Mouse (Mus musculus) hindbrain, embryonic 11.5 days (tissue): Measurements from ENCODE around the gene 2010300C02Rik. TPM values are rescaled to one million over a fixed set of nuclear protein-coding genes. Genes with fewer than 3 reads are reported as not detected.
"Not testable (repeated sequence)": the region's sequence is repeated elsewhere in the genome, so short reads cannot be mapped to it uniquely, and the experiment has no call there.

Experiments used
- ATAC-seq: fragments of 200-750 bp; cut with Nextera tagmentation; 2 replicates; pipeline ENCODE4 v1.8.0; 2017; ENCODE audit warnings: mild to moderate bottlenecking, moderate TSS enrichment, moderate library complexity; ENCODE audit not compliant: low FRiP score
- DNase-seq: peaks from one replicate; pipeline ENCODE4 v3.0.0-alpha.2; 2015; ENCODE audit warnings: low spot score
- H3K27ac ChIP-seq: fragments of 300-500 bp; sonication (generic); 2 replicates; pipeline ENCODE4 v1.5.1; 2014; ENCODE audit warnings: mild to moderate bottlenecking, low read depth, low read length
- H3K27me3 ChIP-seq: fragments of 300-500 bp; sonication (generic); 2 replicates; pipeline ENCODE4 v1.6.1; 2014; ENCODE audit warnings: mild to moderate bottlenecking, low read length, moderate library complexity, mixed read lengths; ENCODE audit not compliant: control insufficient read depth, insufficient read depth
- H3K36me3 ChIP-seq: fragments of 300-500 bp; sonication (generic); 2 replicates; pipeline ENCODE4 v1.6.1; 2014; ENCODE audit warnings: mild to moderate bottlenecking, low read length, moderate library complexity, mixed read lengths; ENCODE audit not compliant: control insufficient read depth, insufficient read depth
- H3K4me1 ChIP-seq: fragments of 300-500 bp; sonication (generic); replicated peaks from 2 replicates; pipeline ENCODE4 v1.6.1; 2014; ENCODE audit warnings: low read length, mixed read lengths; ENCODE audit not compliant: control insufficient read depth, insufficient read depth
- H3K4me2 ChIP-seq: fragments of 300-500 bp; sonication (generic); replicated peaks from 2 replicates; pipeline ENCODE4 v1.6.1; 2014; ENCODE audit warnings: mild to moderate bottlenecking, low read depth, low read length
- H3K4me3 ChIP-seq: fragments of 300-500 bp; sonication (generic); 2 replicates; pipeline ENCODE4 v1.5.1; 2014; ENCODE audit warnings: low read depth, low read length
- H3K9ac ChIP-seq: fragments of 300-500 bp; sonication (generic); 2 replicates; pipeline ENCODE4 v1.6.1; 2014; ENCODE audit warnings: low read depth, low read length
- H3K9me3 ChIP-seq: fragments of 300-500 bp; sonication (generic); 2 replicates; pipeline ENCODE4 v1.6.1; 2016; ENCODE audit warnings: low read length; ENCODE audit not compliant: control insufficient read depth
- WGBS: fragments of 180-500 bp; shearing (Covaris S2); extraction: QIAGEN DNeasy Blood & Tissue Kit; methylation state at CpG from one replicate; pipeline ENCODE4 v1.1.7; 2014; 5-methylcytosine and 5-hydroxymethylcytosine counted together
- polyA plus RNA-seq: library from polyadenylated mRNA; unstranded; fragments of >200 nt; fragmentation: Nextera tagmentation; extraction: Ambion mirVana; gene quantifications from 2 replicates; pipeline ENCODE4 v1.2.1, GENCODE M21; 2014

The 2010300C02Rik gene
- polyA plus RNA-seq, 1 experiment from 2014 or later = 0.66 TPM

- Histone ChIP-seq H3K4me2 (no peak overlapping the region), H3K9me3 (no peaks in the 10 kb centered on the region), H3K27ac (no peak overlapping the region), H3K4me1 (no peaks in the 10 kb centered on the region), H3K4me3 (no peak overlapping the region), H3K36me3 (no peaks in the 10 kb centered on the region), H3K9ac (no peak overlapping the region), H3K27me3 (no peaks in the 10 kb centered on the region)
- no peak for ATAC-seq
- 83% methylated on average over 9 of the region's 9 CpGs for WGBS
- DNase-seq = no peak
Observed at GRCm38 (mm10) chr1:37600640-37601175, 119.2 kb downstream of the 2010300C02Rik start.

- Histone ChIP-seq H3K9ac (no peak overlapping the region), H3K4me3 (no peak overlapping the region), H3K4me1 (no peaks in the 10 kb centered on the region), H3K27ac (no peak overlapping the region), H3K9me3 (no peaks in the 10 kb centered on the region), H3K4me2 (no peak overlapping the region), H3K36me3 (no peaks in the 10 kb centered on the region), H3K27me3 (no peaks in the 10 kb centered on the region)
- ATAC-seq = no peak
- WGBS = 74% methylated on average over 5 of the region's 5 CpGs
- no peak for DNase-seq
Observed at GRCm38 (mm10) chr1:37598986-37599385, 120.9 kb downstream of the 2010300C02Rik start.

- not testable (repeated sequence) for ATAC-seq, DNase-seq
Observed at GRCm38 (mm10) chr1:37594812-37595211, 125.1 kb downstream of the 2010300C02Rik start.

GRCm38 (mm10) chr1:37585809-37586480 is 133.9 kb downstream of the 2010300C02Rik start:
- ATAC-seq (no peak), DNase-seq (no peak)
- H3K4me1 ChIP-seq = no peaks in the 10 kb centered on the region
- H3K4me2 ChIP-seq = no peak overlapping the region
- H3K27ac ChIP-seq = no peak overlapping the region
- no peaks in the 10 kb centered on the region for H3K9me3 ChIP-seq
- H3K9ac ChIP-seq = no peak overlapping the region
- H3K4me3 ChIP-seq = no peak overlapping the region
- WGBS = 85% methylated on average over 13 of the region's 13 CpGs
- no peaks in the 10 kb centered on the region for H3K36me3 ChIP-seq
- no peaks in the 10 kb centered on the region for H3K27me3 ChIP-seq

More at GRCm38 (mm10) chr1:37594812-37595211, 125.1 kb downstream of the 2010300C02Rik start:
- not testable (repeated sequence) for H3K27ac ChIP-seq, H3K36me3 ChIP-seq, H3K4me1 ChIP-seq, H3K4me3 ChIP-seq, H3K4me2 ChIP-seq, H3K9ac ChIP-seq, H3K27me3 ChIP-seq, H3K9me3 ChIP-seq
- 89% methylated on average over 3 of the region's 3 CpGs for WGBS

GRCm38 (mm10) chr1:37583795-37584464 is 136.0 kb downstream of the 2010300C02Rik start:
- Histone ChIP-seq H3K27ac (no peak overlapping the region), H3K4me3 (no peak overlapping the region), H3K36me3 (no peaks in the 10 kb centered on the region), H3K27me3 (no peaks in the 10 kb centered on the region), H3K9me3 (no peaks in the 10 kb centered on the region), H3K9ac (no peak overlapping the region), H3K4me1 (no peaks in the 10 kb centered on the region), H3K4me2 (no peak overlapping the region)
- WGBS = 78% methylated on average over 9 of the region's 9 CpGs
- ATAC-seq (no peak), DNase-seq (no peak)

GRCm38 (mm10) chr1:37583167-37583566 is 136.7 kb downstream of the 2010300C02Rik start:
- Histone ChIP-seq H3K27me3 (no peaks in the 10 kb centered on the region), H3K4me3 (no peak overlapping the region), H3K9ac (no peak overlapping the region), H3K4me1 (no peaks in the 10 kb centered on the region), H3K27ac (no peak overlapping the region), H3K9me3 (no peaks in the 10 kb centered on the region), H3K4me2 (no peak overlapping the region), H3K36me3 (no peaks in the 10 kb centered on the region)
- ATAC-seq = no peak
- WGBS = 91% methylated on average over 8 of the region's 8 CpGs
- no peak for DNase-seq

- 94% methylated on average over 13 of the region's 13 CpGs for WGBS
- DNase-seq (no peak), ATAC-seq (no peak)
- Histone ChIP-seq H3K4me3 (no peak overlapping the region), H3K27ac (no peak overlapping the region), H3K27me3 (no peaks in the 10 kb centered on the region), H3K9ac (no peak overlapping the region), H3K36me3 (no peaks in the 10 kb centered on the region), H3K9me3 (no peaks in the 10 kb centered on the region), H3K4me2 (no peak overlapping the region), H3K4me1 (no peaks in the 10 kb centered on the region)
Observed at GRCm38 (mm10) chr1:37579686-37580085, 140.2 kb downstream of the 2010300C02Rik start.

GRCm38 (mm10) chr1:37572528-37573272 is 147.2 kb downstream of the 2010300C02Rik start:
- no peaks in the 10 kb centered on the region for H3K27me3 ChIP-seq
- no peak overlapping the region for H3K9ac ChIP-seq
- no peak overlapping the region for H3K4me3 ChIP-seq
- no peak overlapping the region for H3K27ac ChIP-seq
- H3K36me3 ChIP-seq = no peaks in the 10 kb centered on the region
- no peak for ATAC-seq
- H3K4me2 ChIP-seq = no peak overlapping the region
- 86% methylated on average over 10 of the region's 10 CpGs for WGBS
- no peaks in the 10 kb centered on the region for H3K4me1 ChIP-seq
- DNase-seq = no peak
- H3K9me3 ChIP-seq = no peaks in the 10 kb centered on the region
